Mouse (Mus musculus): Measurements from ENCODE around the gene Clint1.
A peak's percentile ranks its signal among the peaks of the same experiment; 100 is the strongest.
"Not testable (repeated sequence)": the region's sequence is repeated elsewhere in the genome, so short reads cannot be mapped to it uniquely, and the experiment has no call there.

The Clint1 gene

GRCm38 (mm10) chr11:45849203-45849602 lies 2.6 kb upstream of the Clint1 start:
- DNase-seq, result no peak

- no peak for DNase-seq
These were observed 2.0 kb upstream of the Clint1 start for GRCm38 (mm10) chr11:45849859-45850258.

- DNase-seq, result no peak
These were observed 1.5 kb upstream of the Clint1 start for GRCm38 (mm10) chr11:45850317-45850716.

GRCm38 (mm10) chr11:45852124-45852994 lies 508 bp downstream of the Clint1 start:
- peak; percentile 31 for DNase-seq

GRCm38 (mm10) chr11:45852995-45853317 lies 1.1 kb downstream of the Clint1 start:
- no peak for DNase-seq

- DNase-seq, result no peak
These were observed 2.1 kb downstream of the Clint1 start for GRCm38 (mm10) chr11:45853916-45854315.

GRCm38 (mm10) chr11:45854381-45854780 lies 2.5 kb downstream of the Clint1 start:
- DNase-seq, result no peak

GRCm38 (mm10) chr11:45855407-45856148 lies 3.7 kb downstream of the Clint1 start:
- DNase-seq, result no peak

GRCm38 (mm10) chr11:45856149-45856516 lies 4.3 kb downstream of the Clint1 start:
- DNase-seq, result no peak

- no peak for DNase-seq
These were observed 9.5 kb downstream of the Clint1 start for GRCm38 (mm10) chr11:45861334-45861733.

GRCm38 (mm10) chr11:45864409-45864808 lies 12.6 kb downstream of the Clint1 start:
- no peak for DNase-seq

GRCm38 (mm10) chr11:45865861-45866260 lies 14.0 kb downstream of the Clint1 start:
- no peak for DNase-seq

GRCm38 (mm10) chr11:45866534-45866933 lies 14.7 kb downstream of the Clint1 start:
- no peak for DNase-seq

GRCm38 (mm10) chr11:45873666-45874065 lies 21.8 kb downstream of the Clint1 start:
- DNase-seq, result no peak

- DNase-seq, result no peak
These were observed 22.4 kb downstream of the Clint1 start for GRCm38 (mm10) chr11:45874251-45874650.

GRCm38 (mm10) chr11:45875351-45875935 lies 23.6 kb downstream of the Clint1 start:
- DNase-seq, result no peak

GRCm38 (mm10) chr11:45876036-45876435 lies 24.2 kb downstream of the Clint1 start:
- DNase-seq, result no peak

- DNase-seq, result not testable (repeated sequence)
These were observed 27.5 kb downstream of the Clint1 start for GRCm38 (mm10) chr11:45879366-45879765.

- DNase-seq, result peak; percentile 22
These were observed 29.3 kb downstream of the Clint1 start for GRCm38 (mm10) chr11:45881026-45881682.

- DNase-seq, result no peak
These were observed 29.8 kb downstream of the Clint1 start for GRCm38 (mm10) chr11:45881683-45882068.

GRCm38 (mm10) chr11:45883270-45883931 lies 31.6 kb downstream of the Clint1 start:
- DNase-seq, result no peak

- DNase-seq, result no peak
These were observed 32.2 kb downstream of the Clint1 start for GRCm38 (mm10) chr11:45884029-45884428.
